Mouse (Mus musculus) kidney, postnatal 36 days (tissue): Measurements from ENCODE around the gene Vps45.

ENCODE experiments used
- DNase-seq, 2 experiments: peaks; one replicate each; pipeline ENCODE4 v3.0.0; 2021 to 2022; ENCODE audit warnings: mixed read lengths in 2 of 2

Vps45 gene

GRCm38 (mm10) chr3:96058231-96058896 is at the start of gene Vps45:
TSS of gene Vps45 (minus strand) at chr3:96058466.
- peak; percentile 78 to 83 for DNase-seq

DNA sequence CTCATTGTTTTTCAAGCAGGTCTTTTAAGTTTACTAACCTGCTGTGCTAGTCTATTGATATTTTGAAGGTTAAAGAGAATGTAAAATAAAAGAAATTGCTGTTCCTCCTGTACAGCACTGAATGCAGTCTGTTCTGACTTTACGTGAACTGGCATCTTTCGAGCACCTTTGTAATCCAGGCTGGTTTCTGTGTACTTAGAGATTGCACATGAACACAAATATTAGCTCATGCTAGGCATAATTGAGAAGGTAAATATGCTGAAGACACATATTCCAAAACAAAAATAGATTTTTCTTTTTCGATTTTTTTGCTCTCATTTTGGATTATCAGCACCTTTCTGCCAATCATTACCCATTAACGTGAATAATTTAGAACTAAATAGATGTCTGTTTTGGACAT is 47.9 kb upstream of the Vps45 start:
- DNase-seq: no peak

DNA sequence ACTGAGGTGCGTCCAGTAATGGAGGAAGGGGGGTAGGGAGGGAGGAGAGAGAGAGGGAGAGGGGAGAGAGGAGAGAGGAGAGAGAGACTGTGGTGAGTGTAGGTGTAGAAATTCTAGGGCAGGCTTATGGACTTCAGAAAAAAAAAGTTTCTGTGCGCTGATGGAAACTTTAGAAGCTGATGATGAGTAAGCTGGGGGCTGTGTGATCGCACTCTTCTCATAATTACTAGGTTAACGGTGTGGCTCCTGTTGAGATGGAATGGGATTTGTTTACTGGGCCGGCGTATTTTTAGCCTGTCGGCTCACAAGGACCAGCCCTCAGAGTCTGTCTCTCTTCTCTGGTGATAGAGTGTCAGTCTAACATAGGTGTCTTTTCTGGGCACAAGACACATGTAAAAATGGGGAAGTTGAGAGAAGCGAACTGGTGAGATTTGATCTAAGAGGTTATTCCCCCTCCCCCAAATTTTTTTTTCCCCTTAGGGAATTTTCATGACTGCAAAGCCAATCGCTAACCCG is 47.0 kb upstream of the Vps45 start:
- DNase-seq: no peak

DNA sequence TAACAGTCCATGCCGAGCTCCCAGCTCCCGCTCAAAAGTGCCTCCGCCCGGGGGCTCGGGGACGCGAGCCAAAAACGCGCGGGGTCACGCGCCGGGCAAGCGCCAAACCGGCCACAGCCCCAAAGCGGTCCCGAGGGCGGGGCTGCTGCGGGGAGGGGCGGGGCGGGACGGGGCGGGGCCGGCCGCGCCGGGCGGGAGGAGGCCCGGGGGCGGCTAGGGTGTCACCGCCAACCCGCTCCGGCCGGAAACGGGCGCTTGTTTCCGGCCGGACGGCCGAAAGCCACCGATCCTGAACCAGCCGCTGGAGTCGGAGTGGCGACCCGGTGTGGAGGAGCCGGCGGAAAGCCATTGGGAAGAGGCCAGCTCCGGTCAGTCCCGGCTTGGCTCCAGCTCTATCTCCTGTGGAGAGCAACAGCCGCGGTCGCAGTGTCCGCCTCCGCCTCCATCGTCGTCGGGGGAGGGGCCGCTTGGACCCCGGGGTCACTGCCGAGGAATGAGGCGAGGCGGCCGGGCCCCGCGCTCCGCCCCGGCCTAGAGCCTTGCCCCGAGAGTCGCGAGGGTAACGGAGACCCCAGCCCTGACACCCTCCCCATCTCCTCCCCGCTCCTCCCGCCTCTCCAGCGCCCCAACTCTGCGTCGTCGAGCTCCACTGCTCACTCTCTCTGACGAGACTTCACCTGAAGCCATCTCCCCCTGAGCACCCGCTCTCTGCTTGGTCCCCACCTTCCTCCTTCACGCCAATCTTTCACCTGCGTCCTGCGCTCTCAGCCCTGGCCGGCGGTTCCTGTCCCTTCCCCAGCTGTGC is 46.2 kb upstream of the Vps45 start, which contains the start of gene Otud7b:
Otud7b (plus strand) TSS at position 267 of the 805 bp plus-strand sequence.
- peak; percentile 82 to 88 for DNase-seq

GRCm38 (mm10) chr3:96103901-96104260 is 45.6 kb upstream of the Vps45 start:
- DNase-seq: no peak

- peak; percentile 46 to 78 for DNase-seq
Observed at GRCm38 (mm10) chr3:96102100-96102872, 44.0 kb upstream of the Vps45 start.

- DNase-seq: peak; percentile 48 to 54
Observed at GRCm38 (mm10) chr3:96098616-96099267, 40.5 kb upstream of the Vps45 start.

- no peak for DNase-seq
Observed at GRCm38 (mm10) chr3:96098168-96098567, 39.9 kb upstream of the Vps45 start.

GRCm38 (mm10) chr3:96094203-96094602 is 35.9 kb upstream of the Vps45 start:
- peak; percentile 73 to 91 for DNase-seq

DNA sequence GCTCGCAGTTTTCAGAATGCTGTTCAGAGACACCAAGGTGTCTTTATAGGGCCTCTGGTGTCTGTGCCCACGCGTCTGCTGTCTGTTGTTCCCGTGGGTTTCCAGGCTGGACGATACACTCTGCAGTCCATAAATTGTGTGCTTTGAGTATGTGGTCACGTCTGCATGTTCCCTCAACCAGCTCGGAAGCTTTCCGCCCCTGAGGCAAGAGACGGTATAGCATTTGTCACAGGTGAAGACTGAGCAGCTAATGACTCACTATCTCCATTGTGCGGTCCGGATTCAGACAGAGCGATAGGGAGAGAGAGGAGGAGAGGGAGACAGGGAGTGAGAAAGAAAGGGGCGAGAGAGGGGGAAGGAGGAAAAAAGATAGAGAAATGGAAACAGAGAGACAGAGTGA is 35.2 kb upstream of the Vps45 start:
- DNase-seq: no peak

GRCm38 (mm10) chr3:96091966-96092365 is 33.7 kb upstream of the Vps45 start:
- DNase-seq: no peak

DNA sequence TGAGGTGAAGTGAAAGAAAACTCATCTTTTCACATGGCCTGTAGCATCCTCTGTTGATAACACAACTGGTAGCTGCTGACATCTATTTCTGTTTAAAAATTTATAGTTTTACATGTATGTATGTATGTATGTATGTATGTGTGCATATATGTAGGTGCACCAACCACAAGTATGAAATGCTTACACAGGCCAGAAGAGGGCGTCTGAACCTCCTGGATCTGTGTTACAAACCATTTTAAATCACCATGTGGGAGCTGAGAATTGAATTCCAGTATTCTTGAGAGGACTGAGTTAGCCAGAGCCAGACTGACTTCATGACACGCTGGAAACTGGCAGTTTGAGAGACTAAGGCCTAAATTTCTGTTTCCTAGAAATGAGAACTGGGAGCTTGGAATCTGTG is 32.9 kb upstream of the Vps45 start:
- no peak for DNase-seq

GRCm38 (mm10) chr3:96089882-96090489 is 31.7 kb upstream of the Vps45 start:
- DNase-seq: peak in 1 of 2 experiments; percentile 23

GRCm38 (mm10) chr3:96087801-96088200 is 29.5 kb upstream of the Vps45 start:
- no peak for DNase-seq

DNA sequence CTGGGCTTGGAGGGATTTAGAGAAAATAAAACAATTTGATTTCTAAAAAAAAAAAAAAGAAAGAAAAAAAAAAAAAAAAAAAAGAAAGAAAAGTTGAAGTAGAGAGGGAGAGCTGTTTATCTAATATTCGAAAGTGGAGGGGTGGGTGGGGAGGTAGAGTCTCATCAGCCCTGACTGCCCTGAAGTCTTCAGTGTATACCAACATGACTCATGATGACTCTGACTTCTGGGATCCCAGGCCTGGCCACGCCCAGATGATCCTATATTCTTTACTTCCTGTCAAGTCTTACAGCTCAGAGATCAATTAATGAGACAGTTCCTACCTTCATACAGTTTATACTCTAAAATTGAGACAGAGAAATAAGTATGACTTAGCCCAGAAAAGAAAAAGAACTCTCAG is 29.0 kb upstream of the Vps45 start:
- no peak for DNase-seq

DNA sequence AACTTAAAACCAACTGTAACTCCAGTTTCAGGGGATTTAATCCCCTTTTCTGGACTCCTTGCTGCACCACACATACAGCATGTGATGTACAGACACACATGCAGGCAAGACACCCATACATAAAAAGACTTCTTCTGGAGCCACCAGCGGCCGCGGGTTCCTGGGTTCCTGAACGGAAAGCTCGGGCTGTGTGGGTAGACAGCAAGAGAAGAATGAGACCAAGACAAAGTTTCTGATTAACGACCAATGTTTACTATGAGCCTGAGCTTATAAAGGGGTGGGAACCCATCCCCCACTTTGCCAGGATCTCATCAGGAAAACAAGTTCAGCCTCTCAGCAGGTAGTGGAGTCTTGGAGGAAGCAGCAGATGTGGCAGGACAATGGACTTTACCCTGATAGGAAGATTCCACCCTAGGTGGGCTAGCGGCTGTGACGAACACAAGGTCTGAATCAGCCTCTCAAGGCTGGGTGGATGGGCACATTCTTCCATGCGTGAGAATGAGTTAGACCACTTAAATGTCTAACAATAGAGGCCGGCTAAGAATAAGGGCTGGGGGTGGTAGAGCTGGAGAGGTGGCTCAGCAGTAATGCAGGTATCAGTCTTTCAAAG is 26.0 kb upstream of the Vps45 start:
- no peak for DNase-seq

DNA sequence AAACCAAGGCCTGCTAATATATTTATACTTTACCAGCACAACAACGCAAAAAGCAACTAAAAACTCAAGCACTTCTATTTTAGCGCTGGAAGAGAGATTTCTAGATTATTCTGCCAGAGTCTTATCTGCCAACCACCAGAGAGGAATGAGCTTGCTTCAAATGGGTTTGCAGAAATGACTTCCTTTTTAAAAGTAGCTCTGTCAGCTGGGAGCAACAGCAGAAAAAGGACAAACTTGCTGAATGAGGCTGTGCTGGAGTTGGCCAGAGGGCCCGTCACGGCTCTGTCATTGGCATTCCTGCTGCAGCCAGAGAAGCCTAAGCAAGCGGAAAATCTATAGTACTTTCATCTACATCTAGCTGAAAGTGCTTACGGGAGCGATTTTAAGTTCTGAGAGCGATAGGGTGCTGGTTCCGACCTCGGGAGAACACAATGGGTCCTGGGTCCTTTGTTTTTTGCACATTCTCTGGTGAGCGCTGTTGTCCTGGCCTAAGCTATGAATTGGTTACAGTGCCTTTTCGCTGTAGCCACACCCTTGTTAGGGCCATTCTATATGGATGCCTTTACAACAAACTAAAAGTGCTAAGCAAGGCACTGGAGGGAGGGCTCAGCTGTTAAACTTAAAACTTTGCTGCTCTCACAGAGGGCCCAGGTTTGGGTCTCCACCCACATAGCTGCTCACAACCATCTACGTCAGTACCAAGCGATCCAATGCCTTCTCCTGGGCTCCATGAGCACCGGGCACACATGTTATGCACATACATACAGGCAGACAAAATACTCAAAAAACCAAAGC is 24.6 kb upstream of the Vps45 start:
- no peak for DNase-seq

DNA sequence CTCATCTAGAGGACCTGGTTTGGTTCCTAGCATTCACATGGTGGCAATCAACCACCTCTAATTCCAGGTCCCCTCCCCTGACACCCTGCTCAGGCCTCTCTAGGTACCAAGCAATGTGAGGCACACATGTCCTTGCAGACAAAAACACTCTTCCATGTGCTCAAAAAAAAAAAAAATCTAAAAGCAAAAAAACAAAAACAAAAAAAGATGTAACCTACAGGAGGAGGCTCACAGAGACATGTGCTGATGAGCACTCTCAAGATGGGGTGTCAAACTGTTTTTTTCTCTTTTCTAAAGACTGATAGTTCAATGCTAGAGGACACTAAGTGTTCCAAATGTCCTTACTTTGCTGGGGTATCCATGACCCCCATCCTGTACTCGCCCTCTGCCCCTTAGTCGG is 23.8 kb upstream of the Vps45 start:
- no peak for DNase-seq

GRCm38 (mm10) chr3:96081650-96082049 is 23.4 kb upstream of the Vps45 start:
- DNase-seq: no peak

DNA sequence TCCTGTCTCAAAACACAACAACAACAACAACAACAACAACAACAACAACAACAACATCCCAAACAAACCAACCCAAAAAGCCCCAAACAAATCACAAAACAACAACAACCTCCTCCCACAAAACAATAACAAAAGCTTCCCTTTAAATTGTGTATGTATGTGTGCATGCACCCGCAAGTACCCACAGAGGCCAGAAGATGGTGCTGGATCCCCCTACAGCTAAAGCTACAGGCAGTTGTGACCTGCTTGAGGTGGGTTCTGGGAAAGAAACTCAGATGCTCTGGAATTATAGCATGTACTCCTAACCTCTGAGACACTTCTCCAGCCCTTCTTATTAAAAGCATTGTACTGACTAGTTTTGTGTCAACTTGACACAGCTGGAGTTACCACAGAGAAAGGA is 22.7 kb upstream of the Vps45 start:
- peak; percentile 50 to 56 for DNase-seq

GRCm38 (mm10) chr3:96078711-96079110 is 20.4 kb upstream of the Vps45 start:
- DNase-seq: peak in 1 of 2 experiments; percentile 33
